Mouse (Mus musculus): ENCODE measurements around the gene Gmppb.

Gmppb gene

DNA sequence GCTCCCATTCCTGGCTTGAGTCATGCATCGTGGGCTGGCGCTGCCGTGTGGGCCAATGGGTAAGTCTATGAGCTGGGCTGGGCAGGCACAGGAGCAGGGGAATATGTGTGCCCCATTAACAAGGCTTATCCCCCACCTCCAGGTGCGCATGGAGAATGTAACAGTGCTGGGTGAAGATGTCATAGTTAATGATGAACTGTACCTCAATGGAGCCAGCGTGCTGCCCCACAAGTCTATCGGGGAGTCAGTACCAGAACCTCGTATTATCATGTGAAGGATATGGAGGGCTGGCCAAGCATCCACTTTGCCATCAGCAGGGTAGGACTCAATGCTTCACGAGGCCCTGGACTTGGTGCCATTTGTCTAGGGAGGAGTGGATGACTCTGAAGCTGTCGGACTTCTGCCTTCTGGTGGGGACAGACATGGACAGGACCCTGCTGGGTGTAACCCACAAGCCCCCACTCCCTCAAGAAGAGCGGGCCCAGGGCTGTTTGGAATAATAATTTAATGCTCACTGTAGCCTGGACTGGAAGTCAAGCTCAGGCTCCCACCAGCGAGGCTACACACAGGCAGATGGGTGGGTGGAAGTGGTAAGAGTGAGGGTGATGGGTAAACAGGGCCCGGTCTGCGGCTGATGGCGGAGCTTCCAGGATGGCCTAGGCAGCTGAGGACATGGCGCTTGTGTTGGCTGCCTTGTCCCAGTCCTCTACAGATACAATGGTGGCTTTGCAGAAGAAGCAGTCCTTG is 2.3 kb downstream of the Gmppb start:
- DNase-seq (ENCODE audit: low spot score): no peak

DNA sequence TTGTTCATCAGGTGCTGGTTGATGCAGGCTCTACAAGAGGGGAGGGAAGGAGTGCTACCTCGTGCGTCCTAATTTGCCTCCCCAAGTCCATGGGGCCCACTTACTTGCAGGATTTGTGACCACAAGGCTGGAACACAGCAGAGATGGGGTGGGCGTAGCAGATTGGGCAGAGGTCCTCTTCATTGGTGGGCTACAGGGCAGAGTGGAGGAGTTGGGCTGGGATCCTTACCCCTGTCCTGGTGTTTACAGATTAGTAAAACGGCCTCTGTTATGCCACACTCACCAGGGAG is 2.8 kb downstream of the Gmppb start:
- no peak for DNase-seq (ENCODE audit: low spot score)

DNA sequence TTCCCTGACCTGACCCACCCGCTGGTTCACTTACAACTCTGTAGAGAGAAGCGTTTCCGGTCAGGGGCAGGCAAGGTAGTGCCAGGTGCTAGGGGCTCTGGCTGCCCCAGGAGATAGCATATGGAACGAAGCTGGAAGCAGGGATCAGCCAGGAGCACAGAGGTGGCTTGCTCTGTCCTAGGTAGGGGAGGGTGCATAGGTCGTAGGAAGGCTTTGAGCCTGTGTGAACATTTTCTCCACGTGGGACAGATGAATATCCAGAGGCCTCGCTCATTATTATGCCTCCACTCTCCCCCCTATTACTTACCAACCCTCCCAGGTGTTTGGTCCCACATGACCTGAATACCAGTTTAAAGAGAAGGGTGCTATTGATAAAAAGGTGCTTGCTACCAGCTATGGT is 3.4 kb downstream of the Gmppb start:
- DNase-seq (ENCODE audit: low spot score): no peak

- peak; percentile 88 for DNase-seq (ENCODE audit: low spot score)
These were observed 4.0 kb downstream of the Gmppb start, which contains the start of gene Amigo3 for GRCm38 (mm10) chr9:108052885-108053664. TSS of gene Amigo3 (plus strand) at chr9:108053159.

DNA sequence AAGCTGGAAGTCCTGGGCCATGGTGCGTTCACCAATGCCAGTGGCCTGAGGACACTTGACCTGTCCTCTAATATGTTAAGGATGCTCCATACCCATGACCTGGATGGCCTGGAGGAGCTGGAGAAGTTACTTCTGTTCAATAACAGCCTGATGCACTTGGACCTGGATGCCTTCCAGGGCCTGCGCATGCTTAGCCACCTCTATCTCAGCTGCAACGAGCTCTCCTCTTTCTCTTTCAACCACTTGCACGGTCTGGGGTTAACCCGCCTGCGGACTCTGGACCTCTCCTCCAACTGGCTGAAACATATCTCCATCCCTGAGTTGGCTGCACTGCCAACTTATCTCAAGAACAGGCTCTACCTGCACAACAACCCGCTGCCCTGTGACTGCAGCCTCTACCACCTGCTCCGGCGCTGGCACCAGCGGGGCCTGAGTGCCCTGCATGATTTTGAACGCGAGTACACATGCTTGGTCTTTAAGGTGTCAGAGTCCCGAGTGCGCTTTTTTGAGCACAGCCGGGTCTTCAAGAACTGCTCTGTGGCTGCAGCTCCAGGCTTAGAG is 4.7 kb downstream of the Gmppb start:
- no peak for DNase-seq (ENCODE audit: low spot score)

DNA sequence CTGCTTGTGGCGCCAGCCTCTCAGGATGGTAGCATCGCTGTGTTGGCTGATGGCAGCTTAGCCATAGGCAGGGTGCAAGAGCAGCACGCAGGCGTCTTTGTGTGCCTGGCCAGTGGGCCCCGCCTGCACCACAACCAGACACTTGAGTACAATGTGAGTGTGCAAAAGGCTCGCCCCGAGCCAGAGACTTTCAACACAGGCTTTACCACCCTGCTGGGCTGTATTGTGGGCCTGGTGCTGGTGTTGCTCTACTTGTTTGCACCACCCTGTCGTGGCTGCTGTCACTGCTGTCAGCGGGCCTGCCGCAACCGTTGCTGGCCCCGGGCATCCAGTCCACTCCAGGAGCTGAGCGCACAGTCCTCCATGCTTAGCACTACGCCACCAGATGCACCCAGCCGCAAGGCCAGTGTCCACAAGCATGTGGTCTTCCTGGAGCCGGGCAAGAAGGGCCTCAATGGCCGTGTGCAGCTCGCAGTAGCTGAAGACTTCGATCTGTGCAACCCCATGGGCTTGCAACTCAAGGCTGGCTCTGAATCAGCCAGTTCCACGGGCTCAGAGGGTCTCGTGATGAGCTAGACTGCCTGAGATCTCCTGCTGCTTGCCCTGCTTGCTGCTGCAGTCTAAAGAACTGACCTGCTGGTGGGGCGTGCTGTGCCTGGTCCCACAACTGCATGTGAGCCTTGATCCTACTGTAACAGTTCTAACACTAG is 5.4 kb downstream of the Gmppb start:
- no peak for DNase-seq (ENCODE audit: low spot score)

DNA sequence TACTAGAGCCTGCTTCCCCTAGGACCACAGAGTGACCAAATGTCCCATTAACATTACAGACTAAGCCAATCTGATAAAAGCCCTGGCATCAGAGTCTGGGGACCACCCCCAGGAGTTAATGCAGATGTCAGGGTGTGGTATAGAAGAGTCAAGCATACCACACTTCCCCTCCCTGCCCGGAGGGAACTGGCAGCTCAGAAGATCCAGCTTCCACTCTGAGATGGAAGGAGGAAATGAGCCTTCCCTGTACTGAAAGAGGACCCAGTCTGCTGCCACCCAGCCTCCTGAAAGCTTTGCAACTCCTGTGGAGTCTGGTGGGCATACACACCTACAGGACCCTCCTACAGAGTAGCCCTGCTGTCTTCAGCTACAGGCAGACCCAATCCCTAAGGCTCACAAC is 6.0 kb downstream of the Gmppb start:
- no peak for DNase-seq (ENCODE audit: low spot score)

DNA sequence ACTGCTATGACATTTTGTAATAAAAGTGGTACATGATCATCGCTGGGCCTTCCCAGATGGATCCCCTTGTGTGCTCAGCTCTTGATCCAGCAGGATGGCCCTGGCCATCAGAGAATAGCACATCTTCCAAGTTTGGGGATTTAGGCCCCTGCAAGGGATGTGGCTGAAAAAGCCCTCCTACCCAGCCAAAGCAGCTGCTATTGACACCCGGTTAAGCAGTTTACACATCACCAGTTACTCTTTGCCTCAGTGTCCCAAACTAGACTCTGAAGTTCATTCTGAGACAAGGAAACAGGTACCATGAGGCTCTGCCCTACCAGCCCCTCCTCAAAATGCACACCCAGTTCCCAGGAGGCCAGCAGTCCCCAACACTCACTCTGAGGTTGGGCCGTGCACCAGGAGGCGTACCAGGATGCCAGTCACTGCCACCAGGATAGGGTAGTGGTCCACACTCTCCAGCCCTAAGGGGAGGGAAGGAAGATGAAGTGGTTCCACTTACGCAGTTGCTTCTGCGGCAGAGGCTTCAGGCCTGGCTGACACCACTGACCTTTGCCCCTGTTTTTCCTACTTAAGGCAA is 6.7 kb downstream of the Gmppb start:
- no peak for DNase-seq (ENCODE audit: low spot score)

GRCm38 (mm10) chr9:108056361-108057261 is 7.6 kb downstream of the Gmppb start:
- DNase-seq (ENCODE audit: low spot score): no peak

DNA sequence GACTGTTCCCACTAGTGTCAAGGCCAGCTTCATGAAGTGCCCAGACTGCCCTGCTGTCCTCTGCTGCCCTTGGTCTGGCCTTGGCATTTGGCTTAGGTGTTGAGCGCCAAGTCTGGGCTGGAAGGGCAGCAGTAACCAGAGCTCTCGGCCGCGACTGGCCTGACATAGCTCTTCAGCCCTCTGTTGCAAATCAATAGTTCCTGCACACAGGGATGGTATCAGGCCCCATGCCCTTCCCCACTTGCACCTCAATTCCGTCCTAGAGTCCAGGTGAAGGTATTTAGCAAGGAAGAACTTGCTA is 8.2 kb downstream of the Gmppb start:
- no peak for DNase-seq (ENCODE audit: low spot score)

GRCm38 (mm10) chr9:108058291-108058690 is 9.2 kb downstream of the Gmppb start:
- no peak for DNase-seq (ENCODE audit: low spot score)

DNA sequence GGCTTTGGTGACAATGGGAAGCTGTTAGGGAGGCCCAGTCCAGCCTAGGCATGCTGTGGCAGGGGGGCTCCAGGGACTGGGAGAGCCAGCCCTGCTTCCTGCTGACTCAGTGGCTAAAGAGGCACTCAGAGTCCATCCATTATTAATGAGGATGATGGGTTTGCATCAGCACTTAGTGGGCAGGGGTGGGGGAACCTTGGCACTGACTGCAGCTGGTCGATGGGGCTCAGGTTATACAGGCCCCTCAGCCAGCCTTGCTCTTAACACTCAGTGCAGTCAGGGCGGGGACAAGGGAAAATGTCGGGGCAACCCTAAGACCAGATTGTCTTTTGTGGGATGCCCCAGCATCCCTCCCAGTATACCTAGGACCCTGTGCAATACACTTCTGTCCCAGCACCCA is 13.1 kb downstream of the Gmppb start:
- DNase-seq (ENCODE audit: low spot score): no peak

DNA sequence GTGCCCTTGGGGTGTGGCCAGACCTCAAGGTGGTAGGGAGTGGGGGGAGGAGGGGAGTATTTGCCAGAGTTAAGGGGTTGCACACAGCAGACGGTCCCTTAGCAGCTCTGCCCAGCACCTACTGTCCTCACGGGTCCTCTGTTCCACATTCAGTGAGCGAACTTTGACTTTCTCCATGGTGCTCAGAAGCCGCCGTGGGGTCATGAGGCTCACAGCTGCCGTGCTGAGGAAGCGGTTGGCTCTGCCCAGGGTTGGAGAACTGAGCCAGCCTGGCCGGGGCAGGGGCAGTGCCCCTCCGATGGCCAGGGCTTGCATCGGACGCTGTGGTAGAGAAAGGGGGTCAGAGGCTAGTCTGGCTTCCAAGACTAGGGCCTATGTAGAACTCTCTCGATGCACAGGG is 14.3 kb downstream of the Gmppb start:
- DNase-seq (ENCODE audit: low spot score): no peak

- no peak for DNase-seq (ENCODE audit: low spot score)
These were observed 16.5 kb downstream of the Gmppb start for GRCm38 (mm10) chr9:108065491-108066011.

- DNase-seq (ENCODE audit: low spot score): no peak
These were observed 18.2 kb downstream of the Gmppb start for GRCm38 (mm10) chr9:108067199-108067598.

GRCm38 (mm10) chr9:108067900-108068299 is 18.9 kb downstream of the Gmppb start:
- DNase-seq (ENCODE audit: low spot score): peak; percentile 50

DNA sequence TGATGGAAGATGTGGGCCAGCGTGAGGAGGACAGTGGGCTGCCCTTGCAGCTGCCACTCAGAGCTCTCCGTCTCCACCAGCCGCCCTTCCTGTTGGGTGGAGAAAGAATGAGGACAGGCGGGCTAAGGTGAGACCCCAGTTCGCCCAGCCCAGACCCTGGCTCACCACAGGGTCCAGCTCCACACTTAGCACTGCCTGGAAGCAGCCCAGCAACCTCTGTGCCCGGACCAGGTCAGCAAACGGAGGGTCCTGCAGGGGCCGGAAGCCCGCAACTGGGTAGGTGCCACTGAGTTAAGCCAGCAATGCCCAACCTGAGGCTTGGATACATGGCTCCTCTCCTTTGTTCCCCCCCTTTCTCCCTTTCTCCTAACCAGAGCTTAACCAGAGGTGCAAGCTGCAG is 20.0 kb downstream of the Gmppb start:
- DNase-seq (ENCODE audit: low spot score): no peak

- DNase-seq (ENCODE audit: low spot score): no peak
These were observed 20.5 kb downstream of the Gmppb start for GRCm38 (mm10) chr9:108069529-108069928.

- no peak for DNase-seq (ENCODE audit: low spot score)
These were observed 22.8 kb downstream of the Gmppb start for GRCm38 (mm10) chr9:108071801-108072200.

- no peak for DNase-seq (ENCODE audit: low spot score)
These were observed 23.5 kb downstream of the Gmppb start for GRCm38 (mm10) chr9:108072481-108072924.
